Mouse (Mus musculus) C2C12 (cell line): ENCODE measurements around the gene Ccdc184.

Experiments used
- CTCF ChIP-seq: IDR thresholded peaks from one replicate; pipeline ENCODE4 v1.5.1; 2011; ENCODE audit not compliant: control insufficient read depth, insufficient read depth, insufficient read length
- MAX ChIP-seq: IDR thresholded peaks from one replicate; pipeline ENCODE4 v1.6.1; 2011; ENCODE audit warnings: mild to moderate bottlenecking, control low read depth
- MYOD1 ChIP-seq: IDR thresholded peaks from one replicate; pipeline ENCODE4 v1.6.1; 2011; ENCODE audit warnings: low read depth; ENCODE audit not compliant: control insufficient read depth, insufficient read length
- USF1 ChIP-seq: IDR thresholded peaks from one replicate; pipeline ENCODE4 v1.6.1; 2011; ENCODE audit warnings: low read depth, mild to moderate bottlenecking, control low read depth, moderate library complexity

DNA sequence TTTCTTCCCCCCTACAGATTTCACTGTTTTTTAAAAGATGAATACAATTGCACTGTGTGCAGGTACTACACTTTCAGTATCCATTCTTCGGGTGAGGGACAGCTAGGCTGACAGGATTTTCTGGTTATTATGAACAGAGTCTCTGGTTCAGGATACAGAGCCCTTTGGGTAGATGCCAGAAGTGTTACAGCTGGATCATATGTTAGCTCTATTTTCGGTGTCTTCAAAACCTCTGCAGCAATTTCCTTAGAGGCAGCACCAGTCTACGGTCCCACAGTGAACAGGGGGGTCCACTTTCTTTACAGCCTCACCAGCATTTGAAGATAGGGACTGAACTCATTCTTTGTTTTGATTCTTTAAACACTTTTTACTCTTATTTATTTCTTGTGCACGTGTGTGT is 17.5 kb downstream of the Ccdc184 start:
- TF ChIP-seq CTCF (no peak), MYOD1 (no peak), MAX (no peak), USF1 (no peak)
